Mouse (Mus musculus): ENCODE data around the gene Dnajc16.
A peak's percentile ranks its signal among the peaks of the same experiment; 100 is the strongest.
"Not testable (repeated sequence)": the region's sequence is repeated elsewhere in the genome, so short reads cannot be mapped to it uniquely, and the experiment has no call there.

The Dnajc16 gene

GRCm38 (mm10) chr4:141784835-141785234, 5.9 kb downstream of the Dnajc16 start:
- TF ChIP-seq NANOG (IDR thresholded peaks at IDR 0.05; ENCODE audit: borderline replicate concordance, low read length): no peak
- no peak for TF ChIP-seq CTCF (conservative IDR thresholded peaks at IDR 0.05; ENCODE audit: low read length)
- TF ChIP-seq POU5F1 (IDR thresholded peaks at IDR 0.05; ENCODE audit: borderline replicate concordance, low read length): no peak
- H3K4me1 ChIP-seq (replicated peaks; ENCODE audit: low read depth, low read length): peaks cover 29% of the 10 kb centered on the region
- no peak overlapping the region for H3K4me3 ChIP-seq (replicated peaks; ENCODE audit: low read length)
- no peaks in the 10 kb centered on the region for H3K9me3 ChIP-seq (ENCODE audit: low read length)
- no peaks in the 10 kb centered on the region for H3K27me3 ChIP-seq (ENCODE audit: insufficient read depth, low read length)
- peaks cover 78% of the 10 kb centered on the region for H3K36me3 ChIP-seq (ENCODE audit: insufficient read depth, low read length)

- H3K36me3 ChIP-seq (ENCODE audit: insufficient read depth, low read length): peaks cover 89% of the 10 kb centered on the region
- TF ChIP-seq NANOG (IDR thresholded peaks at IDR 0.05; ENCODE audit: borderline replicate concordance, low read length): no peak
- TF ChIP-seq POU5F1 (IDR thresholded peaks at IDR 0.05; ENCODE audit: borderline replicate concordance, low read length): no peak
- TF ChIP-seq CTCF (conservative IDR thresholded peaks at IDR 0.05; ENCODE audit: low read length): no peak
- no peak overlapping the region for H3K4me3 ChIP-seq (replicated peaks; ENCODE audit: low read length)
- peaks cover 18% of the 10 kb centered on the region for H3K4me1 ChIP-seq (replicated peaks; ENCODE audit: low read depth, low read length)
- H3K27me3 ChIP-seq (ENCODE audit: insufficient read depth, low read length): no peaks in the 10 kb centered on the region
- H3K9me3 ChIP-seq (ENCODE audit: low read length): no peaks in the 10 kb centered on the region
Measured at GRCm38 (mm10) chr4:141781201-141781985, 9.3 kb downstream of the Dnajc16 start.

GRCm38 (mm10) chr4:141779828-141780227, 10.9 kb downstream of the Dnajc16 start:
- no peaks in the 10 kb centered on the region for H3K9me3 ChIP-seq (ENCODE audit: low read length)
- no peaks in the 10 kb centered on the region for H3K27me3 ChIP-seq (ENCODE audit: insufficient read depth, low read length)
- peaks cover 92% of the 10 kb centered on the region for H3K36me3 ChIP-seq (ENCODE audit: insufficient read depth, low read length)
- H3K4me3 ChIP-seq (replicated peaks; ENCODE audit: low read length): no peak overlapping the region
- H3K4me1 ChIP-seq (replicated peaks; ENCODE audit: low read depth, low read length): peaks cover 10% of the 10 kb centered on the region
- no peak for TF ChIP-seq NANOG (IDR thresholded peaks at IDR 0.05; ENCODE audit: borderline replicate concordance, low read length)

GRCm38 (mm10) chr4:141773019-141773418, 17.7 kb downstream of the Dnajc16 start:
- TF ChIP-seq CTCF (conservative IDR thresholded peaks at IDR 0.05; ENCODE audit: low read length): peak; percentile 34

GRCm38 (mm10) chr4:141771823-141772222, 18.9 kb downstream of the Dnajc16 start:
- Histone ChIP-seq H3K27me3 (ENCODE audit: insufficient read depth, low read length) (no peaks in the 10 kb centered on the region), H3K9me3 (ENCODE audit: low read length) (no peaks in the 10 kb centered on the region), H3K4me1 (replicated peaks; ENCODE audit: low read depth, low read length) (peaks cover 25% of the 10 kb centered on the region), H3K4me3 (replicated peaks; ENCODE audit: low read length) (no peak overlapping the region), H3K36me3 (ENCODE audit: insufficient read depth, low read length) (peaks cover 87% of the 10 kb centered on the region)
- TF ChIP-seq POU5F1 (IDR thresholded peaks at IDR 0.05; ENCODE audit: borderline replicate concordance, low read length): no peak
- no peak for TF ChIP-seq NANOG (IDR thresholded peaks at IDR 0.05; ENCODE audit: borderline replicate concordance, low read length)
- no peak for TF ChIP-seq CTCF (conservative IDR thresholded peaks at IDR 0.05; ENCODE audit: low read length)

More at GRCm38 (mm10) chr4:141773019-141773418, 17.7 kb downstream of the Dnajc16 start:
- H3K4me1 ChIP-seq (replicated peaks; ENCODE audit: low read depth, low read length): peaks cover 13% of the 10 kb centered on the region
- not testable (repeated sequence) for H3K4me3 ChIP-seq (replicated peaks; ENCODE audit: low read length); H3K9me3 ChIP-seq (ENCODE audit: low read length); H3K27me3 ChIP-seq (ENCODE audit: insufficient read depth, low read length)
- peaks cover 86% of the 10 kb centered on the region for H3K36me3 ChIP-seq (ENCODE audit: insufficient read depth, low read length)

- Histone ChIP-seq H3K4me1 (replicated peaks; ENCODE audit: low read depth, low read length) (peaks cover 34% of the 10 kb centered on the region), H3K4me3 (replicated peaks; ENCODE audit: low read length) (no peak overlapping the region), H3K27me3 (ENCODE audit: insufficient read depth, low read length) (no peaks in the 10 kb centered on the region), H3K36me3 (ENCODE audit: insufficient read depth, low read length) (peaks cover 83% of the 10 kb centered on the region), H3K9me3 (ENCODE audit: low read length) (no peaks in the 10 kb centered on the region)
- no peak for TF ChIP-seq NANOG (IDR thresholded peaks at IDR 0.05; ENCODE audit: borderline replicate concordance, low read length)
- TF ChIP-seq POU5F1 (IDR thresholded peaks at IDR 0.05; ENCODE audit: borderline replicate concordance, low read length): no peak
- no peak for TF ChIP-seq CTCF (conservative IDR thresholded peaks at IDR 0.05; ENCODE audit: low read length)
Measured at GRCm38 (mm10) chr4:141769501-141770160, 21.1 kb downstream of the Dnajc16 start.

GRCm38 (mm10) chr4:141767353-141768036, 23.2 kb downstream of the Dnajc16 start:
- Histone ChIP-seq H3K4me3 (replicated peaks; ENCODE audit: low read length) (peak overlapping the region; percentile 42), H3K4me1 (replicated peaks; ENCODE audit: low read depth, low read length) (peaks cover 27% of the 10 kb centered on the region), H3K27me3 (ENCODE audit: insufficient read depth, low read length) (no peaks in the 10 kb centered on the region), H3K36me3 (ENCODE audit: insufficient read depth, low read length) (peaks cover 88% of the 10 kb centered on the region), H3K9me3 (ENCODE audit: low read length) (no peaks in the 10 kb centered on the region)
- TF ChIP-seq NANOG (IDR thresholded peaks at IDR 0.05; ENCODE audit: borderline replicate concordance, low read length): no peak
- TF ChIP-seq POU5F1 (IDR thresholded peaks at IDR 0.05; ENCODE audit: borderline replicate concordance, low read length): no peak
- TF ChIP-seq CTCF (conservative IDR thresholded peaks at IDR 0.05; ENCODE audit: low read length): no peak

GRCm38 (mm10) chr4:141766668-141767352, 23.9 kb downstream of the Dnajc16 start:
- peaks cover 88% of the 10 kb centered on the region for H3K36me3 ChIP-seq (ENCODE audit: insufficient read depth, low read length)
- H3K4me3 ChIP-seq (replicated peaks; ENCODE audit: low read length): peak overlapping the region; percentile 42
- H3K27me3 ChIP-seq (ENCODE audit: insufficient read depth, low read length): no peaks in the 10 kb centered on the region
- peaks cover 27% of the 10 kb centered on the region for H3K4me1 ChIP-seq (replicated peaks; ENCODE audit: low read depth, low read length)
- no peak for TF ChIP-seq NANOG (IDR thresholded peaks at IDR 0.05; ENCODE audit: borderline replicate concordance, low read length)
- no peak for TF ChIP-seq CTCF (conservative IDR thresholded peaks at IDR 0.05; ENCODE audit: low read length)
- no peak for TF ChIP-seq POU5F1 (IDR thresholded peaks at IDR 0.05; ENCODE audit: borderline replicate concordance, low read length)
- H3K9me3 ChIP-seq (ENCODE audit: low read length): no peaks in the 10 kb centered on the region

Measured in E14TG2a.4 (cell line).